Mouse (Mus musculus) MEL (cell line): ENCODE results near the gene Podnl1. TPM values are rescaled to one million over a fixed set of nuclear protein-coding genes. Genes with fewer than 3 reads are reported as not detected.

Experiments used
- DNase-seq: peaks from one replicate; pipeline ENCODE4 v3.0.0; 2011; ENCODE audit warnings: low read depth, low spot score
- H3K27ac ChIP-seq: 2 replicates; pipeline ENCODE4 v1.5.1; 2012; ENCODE audit warnings: low read depth, mild to moderate bottlenecking, control low read depth, low read length, moderate library complexity; ENCODE audit not compliant: control insufficient read depth
- H3K27me3 ChIP-seq, 2 experiments: fragments of 150-350 bp in 1 of 2; sonication (generic) in 1 of 2; 2 replicates each; pipeline ENCODE4 v1.6.1; 2012; ENCODE audit warnings: low read length in 2 of 2, mild to moderate bottlenecking in 2 of 2, improper control_type of control experiment in 1 of 2, moderate library complexity in 1 of 2; ENCODE audit not compliant: insufficient read depth in 2 of 2, control insufficient read depth in 1 of 2
- H3K36me3 ChIP-seq, 2 experiments: 2 replicates each; pipeline ENCODE4 v1.6.1; 2012 to 2014; ENCODE audit warnings: low read length in 2 of 2, improper control_type of control experiment in 1 of 2, inconsistent platforms in 1 of 2, mild to moderate bottlenecking in 1 of 2; ENCODE audit not compliant: insufficient read depth in 2 of 2, control insufficient read depth in 1 of 2
- H3K4me1 ChIP-seq, 2 experiments: fragments of 150-350 bp in 1 of 2; sonication (generic) in 1 of 2; 2 replicates each; pipeline ENCODE4 v1.6.1; 2012; ENCODE audit warnings: low read length in 2 of 2, improper control_type of control experiment in 1 of 2, mild to moderate bottlenecking in 1 of 2; ENCODE audit not compliant: insufficient read depth in 2 of 2, control insufficient read depth in 1 of 2
- H3K4me3 ChIP-seq, 2 experiments: fragments of 150-350 bp in 1 of 2; sonication (generic) in 1 of 2; 2 replicates each; pipeline ENCODE4 v1.5.1; 2012; ENCODE audit warnings: low read depth in 2 of 2, low read length in 2 of 2, mild to moderate bottlenecking in 2 of 2, moderate library complexity in 2 of 2, control low read depth in 1 of 2, improper control_type of control experiment in 1 of 2; ENCODE audit not compliant: control insufficient read depth in 1 of 2, insufficient read depth in 1 of 2
- H3K79me2 ChIP-seq: 2 replicates; pipeline ENCODE4 v1.6.1; 2012; ENCODE audit warnings: mild to moderate bottlenecking, low read length, moderate library complexity; ENCODE audit not compliant: control insufficient read depth, poor library complexity, insufficient read depth
- H3K9ac ChIP-seq: 2 replicates; pipeline ENCODE4 v1.6.1; 2012; ENCODE audit warnings: low read depth, mild to moderate bottlenecking, control low read depth, low read length, moderate library complexity; ENCODE audit not compliant: control insufficient read depth, poor library complexity, severe bottlenecking
- H3K9me3 ChIP-seq: fragments of 150-350 bp; sonication (generic); replicated peaks from 2 replicates; pipeline ENCODE4 v1.6.1; 2012; ENCODE audit warnings: mild to moderate bottlenecking, low read length, improper control_type of control experiment, moderate library complexity; ENCODE audit not compliant: insufficient read depth
- BHLHE40 ChIP-seq: IDR thresholded peaks from 2 replicates; pipeline ENCODE4 v1.6.1; 2012; ENCODE audit warnings: low read depth, mild to moderate bottlenecking, inconsistent platforms, low read length, improper control_type of control experiment, borderline replicate concordance
- CHD1 ChIP-seq: IDR thresholded peaks from 2 replicates; pipeline ENCODE4 v1.6.1; 2012; ENCODE audit warnings: low read depth, mild to moderate bottlenecking, inconsistent platforms, low read length, improper control_type of control experiment
- ELF1 ChIP-seq: IDR thresholded peaks from 2 replicates; pipeline ENCODE4 v1.6.1; 2014; ENCODE audit warnings: low read depth, mild to moderate bottlenecking, inconsistent platforms, low read length, improper control_type of control experiment, moderate library complexity
- EP300 ChIP-seq, 2 experiments: IDR thresholded peaks; 2 replicates each; pipeline ENCODE4 v1.6.1; 2011; ENCODE audit warnings: improper control_type of control experiment in 2 of 2, low read length in 2 of 2, low read depth in 1 of 2, mild to moderate bottlenecking in 1 of 2
- GATA1 ChIP-seq: IDR thresholded peaks from 2 replicates; pipeline ENCODE4 v1.6.1; 2011; ENCODE audit warnings: low read depth, low read length, improper control_type of control experiment
- JUND ChIP-seq: IDR thresholded peaks from 2 replicates; pipeline ENCODE4 v1.6.1; 2011; ENCODE audit warnings: low read depth, mild to moderate bottlenecking, improper control_type of control experiment, low read length
- KAT2A ChIP-seq: conservative IDR thresholded peaks from 2 replicates; pipeline ENCODE4 v1.6.1; 2012; ENCODE audit warnings: low read depth, low read length, improper control_type of control experiment, inconsistent platforms
- MEF2A ChIP-seq: IDR thresholded peaks from 2 replicates; pipeline ENCODE4 v1.6.1; 2014; ENCODE audit warnings: low read depth, mild to moderate bottlenecking, inconsistent platforms, low read length, improper control_type of control experiment; ENCODE audit not compliant: poor library complexity, insufficient replicate concordance, severe bottlenecking; ENCODE audit errors: extremely low read depth
- MXI1 ChIP-seq: IDR thresholded peaks from 2 replicates; pipeline ENCODE4 v1.6.1; 2011; ENCODE audit warnings: mild to moderate bottlenecking, low read depth, low read length, improper control_type of control experiment
- NELFE ChIP-seq: IDR thresholded peaks from 2 replicates; pipeline ENCODE4 v1.6.1; 2011; ENCODE audit warnings: low read depth, low read length, improper control_type of control experiment
- NRF1 ChIP-seq: IDR thresholded peaks from 2 replicates; pipeline ENCODE4 v1.6.1; 2014; ENCODE audit warnings: low read depth, mild to moderate bottlenecking, inconsistent platforms, low read length, improper control_type of control experiment, moderate library complexity; ENCODE audit not compliant: poor library complexity, insufficient read depth, severe bottlenecking
- POLR2AphosphoS2 ChIP-seq: IDR thresholded peaks from 2 replicates; pipeline ENCODE4 v1.6.1; 2011; ENCODE audit warnings: low read length, improper control_type of control experiment
- POLR2AphosphoS5 ChIP-seq: IDR thresholded peaks from 2 replicates; pipeline ENCODE4 v1.6.1; 2012; ENCODE audit warnings: low read depth, borderline replicate concordance, mild to moderate bottlenecking, inconsistent platforms, low read length, moderate library complexity, mixed read lengths
- SIN3A ChIP-seq: IDR thresholded peaks from 2 replicates; pipeline ENCODE4 v1.6.1; 2012; ENCODE audit warnings: low read length, improper control_type of control experiment, inconsistent platforms
- SMC3 ChIP-seq: IDR thresholded peaks from 2 replicates; pipeline ENCODE4 v1.6.1; 2011; ENCODE audit warnings: low read depth, low read length, improper control_type of control experiment
- UBTF ChIP-seq: IDR thresholded peaks from 2 replicates; pipeline ENCODE4 v1.6.1; 2012; ENCODE audit warnings: low read depth, mild to moderate bottlenecking, inconsistent platforms, low read length, improper control_type of control experiment, moderate library complexity, borderline replicate concordance; ENCODE audit not compliant: insufficient read depth
- ZKSCAN1 ChIP-seq: IDR thresholded peaks from 2 replicates; pipeline ENCODE4 v1.6.1; 2012; ENCODE audit warnings: low read depth, mild to moderate bottlenecking, inconsistent platforms, low read length, improper control_type of control experiment, moderate library complexity
- ZNF384 ChIP-seq: IDR thresholded peaks from 2 replicates; pipeline ENCODE4 v1.6.1; 2012; ENCODE audit warnings: low read depth, mild to moderate bottlenecking, inconsistent platforms, low read length, improper control_type of control experiment
- polyA plus RNA-seq, 2 experiments: library from polyadenylated mRNA; stranded (reverse) in 1 of 2; unstranded in 1 of 2; fragments of >175 nt in 1 of 2; fragments of >200 nt in 1 of 2; gene quantifications; 2 replicates each; pipeline versions ENCODE4 v1.2.1 to v1.2.4; 2012; ENCODE audit warnings: low replicate concordance in 2 of 2, low read depth in 1 of 2; ENCODE audit not compliant: insufficient read length in 2 of 2, insufficient read depth in 1 of 2, missing spikeins in 1 of 2
- total RNA-seq: library from RNA; depleted of rRNA; stranded (reverse); fragments of 300-350 nt; gene quantifications from 2 replicates; pipeline ENCODE4 v1.2.3, GENCODE M21; 2012

Gene Podnl1
- total and polyA plus RNA-seq, 3 experiments = 0.04 to 0.08 TPM; not detected in 1

DNA sequence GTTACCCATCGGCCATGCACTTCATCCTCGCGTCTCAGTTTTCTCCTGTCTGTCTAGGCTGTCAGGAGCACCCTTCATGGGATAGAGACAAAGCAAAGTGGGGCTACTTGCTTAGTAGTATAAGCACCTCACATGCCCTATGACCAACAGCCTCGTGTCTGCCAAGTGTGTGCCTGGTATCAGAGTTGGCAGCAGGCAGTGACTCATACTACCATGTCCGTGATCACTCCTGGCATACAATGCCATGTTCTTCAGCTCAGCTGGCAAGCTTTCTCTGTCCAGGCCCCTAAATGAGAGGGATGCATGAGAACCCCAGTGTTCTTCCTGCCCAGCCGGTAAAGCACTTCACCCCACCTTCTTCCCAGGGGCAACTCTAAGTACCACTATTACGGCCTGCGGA is 35.2 kb upstream of the Podnl1 start:
- H3K79me2 ChIP-seq = no peaks in the 10 kb centered on the region
- DNase-seq = no peak
- H3K9me3 ChIP-seq = no peaks in the 10 kb centered on the region
- H3K4me3 ChIP-seq = no peak overlapping the region
- H3K4me1 ChIP-seq = no peaks in the 10 kb centered on the region
- H3K9ac ChIP-seq = no peak overlapping the region
- H3K36me3 ChIP-seq = no peaks in the 10 kb centered on the region
- no peaks in the 10 kb centered on the region for H3K27me3 ChIP-seq
- H3K27ac ChIP-seq = no peak overlapping the region
- TF ChIP-seq GATA1 (no peak), POLR2AphosphoS2 (no peak), SMC3 (no peak), ZNF384 (no peak), CHD1 (no peak), KAT2A (no peak)
- TF ChIP-seq, all 39 proteins: peak for 0

DNA sequence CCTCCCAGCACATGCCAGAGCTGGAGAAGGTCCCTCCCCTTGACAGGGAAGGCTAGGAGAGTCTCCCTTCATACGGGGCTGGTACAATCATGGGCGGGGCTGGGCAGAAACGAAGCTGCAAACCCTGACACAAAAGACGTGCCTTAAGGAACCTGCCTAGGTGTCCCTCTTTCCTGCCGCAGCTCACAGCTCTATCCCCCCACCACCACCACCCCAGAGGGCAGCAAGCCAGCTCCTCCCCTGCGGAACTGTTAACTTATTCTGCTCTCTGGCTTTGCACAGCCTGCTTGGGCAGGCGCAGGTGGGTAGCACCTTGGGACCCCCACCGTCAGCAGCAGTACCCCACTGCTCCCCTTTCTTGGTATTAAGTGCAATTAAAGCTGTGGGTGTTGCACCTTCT is 29.7 kb upstream of the Podnl1 start:
- Histone ChIP-seq H3K27ac (no peak overlapping the region), H3K9ac (no peak overlapping the region), H3K36me3 (no peaks in the 10 kb centered on the region; a peak in 1 of 4 replicates), H3K79me2 (no peaks in the 10 kb centered on the region), H3K4me3 (no peak overlapping the region), H3K9me3 (no peaks in the 10 kb centered on the region), H3K4me1 (no peaks in the 10 kb centered on the region), H3K27me3 (no peaks in the 10 kb centered on the region)
- TF ChIP-seq MXI1 (no peak), NELFE (no peak), POLR2AphosphoS5 (no peak), POLR2AphosphoS2 (no peak), BHLHE40 (no peak), JUND (no peak), SMC3 (no peak), ELF1 (no peak), SIN3A (no peak), NRF1 (no peak), UBTF (no peak), EP300 (IDR thresholded peaks at IDR 0.05; ENCODE audit: low read depth in 1 of 2, low read length in 2 of 2) (no peak), MEF2A (no peak), ZKSCAN1 (no peak)
- no peak for DNase-seq
